Mouse (Mus musculus): ENCODE measurements around the gene Prkcz.

The Prkcz gene

DNA sequence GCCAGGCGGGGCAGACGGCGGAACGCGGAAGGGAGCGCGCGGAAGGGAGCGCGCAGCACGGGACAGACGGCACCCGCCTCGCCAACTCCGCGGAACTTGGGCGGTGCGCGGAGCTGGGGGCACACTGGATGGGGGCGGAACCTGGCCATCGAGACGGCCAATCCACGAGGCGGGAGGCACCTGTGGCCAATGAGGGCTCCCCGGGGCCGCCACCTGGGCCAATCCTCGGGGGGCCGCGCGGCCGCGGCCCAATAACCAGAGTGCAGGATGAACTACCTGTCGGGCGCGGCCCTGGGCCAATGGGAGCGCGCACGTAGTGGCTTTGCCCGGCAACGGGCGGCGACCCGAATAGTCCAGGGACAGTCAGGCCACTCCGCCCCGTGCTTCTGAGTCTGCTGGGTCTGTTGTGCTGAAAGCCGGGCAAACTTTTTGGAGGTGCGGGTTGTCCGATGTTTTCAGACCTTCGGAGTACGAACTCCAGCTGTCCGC, at the start of gene Prkcz:
Gene Prkcz (minus strand): TSS at position 59 of the 489 bp plus-strand sequence.
- DNase-seq = peak; percentile 74

GRCm38 (mm10) chr4:155409058-155409776, 48.1 kb upstream of the Prkcz start, which contains the start of gene Cfap74:
Gene Cfap74, plus strand, starts transcription at chr4:155409190.
- DNase-seq = peak; percentile 58

DNA sequence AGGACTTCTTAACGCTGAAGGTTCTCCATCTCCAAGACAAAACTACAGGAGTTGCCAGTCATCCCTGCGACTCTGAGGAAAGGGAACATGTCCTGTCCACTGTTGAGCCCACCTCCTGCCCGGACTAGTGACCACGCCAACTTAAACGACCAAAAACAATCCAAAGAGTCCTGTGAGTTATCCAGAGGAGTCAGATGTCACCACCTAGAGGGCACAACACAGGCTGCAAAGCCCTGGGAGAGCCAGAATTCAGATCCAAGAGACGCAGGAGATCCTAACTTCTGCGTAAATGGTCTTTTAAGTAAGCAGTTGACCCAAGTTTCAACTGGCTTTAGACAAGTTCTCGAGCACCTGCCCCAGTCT, 47.5 kb upstream of the Prkcz start:
- no peak for DNase-seq

- no peak for DNase-seq
These were observed 41.3 kb upstream of the Prkcz start for GRCm38 (mm10) chr4:155402489-155402888.

- DNase-seq = no peak
These were observed 40.0 kb upstream of the Prkcz start for GRCm38 (mm10) chr4:155401121-155401520.

DNA sequence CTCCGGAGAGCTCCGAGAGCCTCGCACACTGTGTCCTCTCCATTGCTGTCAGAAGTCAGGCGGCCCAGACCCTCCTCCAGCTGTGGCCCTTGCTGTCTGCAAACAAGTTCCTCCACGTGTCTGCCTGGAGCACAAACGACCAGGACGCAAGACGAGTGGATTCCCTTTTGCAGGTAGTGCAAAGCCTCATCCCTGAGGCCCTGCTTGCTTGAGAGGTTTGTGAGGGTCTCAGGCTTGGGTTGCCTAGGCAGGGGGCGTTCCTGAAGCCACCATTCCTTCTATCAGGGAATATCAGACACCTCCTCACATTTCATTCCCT, 37.0 kb upstream of the Prkcz start:
- no peak for DNase-seq

- peak; percentile 43 for DNase-seq
These were observed 36.5 kb upstream of the Prkcz start, which contains the start of gene Gabrd for GRCm38 (mm10) chr4:155397511-155398221. Gene Gabrd, minus strand, starts transcription at chr4:155398112.

DNA sequence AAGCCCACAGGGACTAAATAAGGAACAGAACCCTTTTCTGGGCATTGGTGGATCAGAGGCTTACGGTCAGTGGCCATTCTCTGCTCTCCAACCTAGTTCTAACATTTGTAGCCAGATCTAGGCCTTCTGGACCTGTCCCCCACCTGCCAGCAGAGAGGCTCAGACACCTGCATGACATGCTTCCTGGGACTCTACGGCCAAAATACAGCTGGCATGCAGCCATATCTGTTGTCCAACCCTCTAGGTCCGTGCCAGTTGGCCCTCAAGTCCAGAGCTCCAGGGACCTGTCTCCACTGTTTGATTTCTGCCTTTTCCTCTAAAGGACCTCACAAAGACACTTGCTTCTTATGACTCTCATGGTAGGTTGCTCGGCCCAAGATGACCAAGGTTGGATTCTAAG, 35.6 kb upstream of the Prkcz start:
- DNase-seq = no peak

GRCm38 (mm10) chr4:155395471-155395870, 34.3 kb upstream of the Prkcz start:
- no peak for DNase-seq

- no peak for DNase-seq
These were observed 26.0 kb upstream of the Prkcz start for GRCm38 (mm10) chr4:155387166-155387565.

DNA sequence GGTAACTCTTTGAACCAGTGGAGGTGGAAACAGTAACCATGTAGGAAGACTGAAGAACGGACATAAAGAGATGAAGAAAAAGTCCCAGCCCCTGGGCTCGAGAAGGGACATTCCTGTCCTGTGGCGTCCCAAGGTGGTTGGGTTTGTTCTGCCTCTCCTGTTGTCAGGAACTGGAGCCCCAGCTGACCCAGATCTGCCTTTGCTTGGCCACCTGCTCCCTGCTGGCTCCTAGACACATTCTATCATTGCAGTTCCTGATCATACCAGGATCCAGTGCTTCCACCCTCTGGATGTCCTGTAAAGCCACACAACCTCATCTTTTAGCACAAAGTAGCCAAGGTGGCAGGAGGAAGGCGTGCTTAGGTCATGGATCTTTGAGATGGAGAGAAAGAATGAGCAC, 22.2 kb upstream of the Prkcz start:
- DNase-seq = no peak

DNA sequence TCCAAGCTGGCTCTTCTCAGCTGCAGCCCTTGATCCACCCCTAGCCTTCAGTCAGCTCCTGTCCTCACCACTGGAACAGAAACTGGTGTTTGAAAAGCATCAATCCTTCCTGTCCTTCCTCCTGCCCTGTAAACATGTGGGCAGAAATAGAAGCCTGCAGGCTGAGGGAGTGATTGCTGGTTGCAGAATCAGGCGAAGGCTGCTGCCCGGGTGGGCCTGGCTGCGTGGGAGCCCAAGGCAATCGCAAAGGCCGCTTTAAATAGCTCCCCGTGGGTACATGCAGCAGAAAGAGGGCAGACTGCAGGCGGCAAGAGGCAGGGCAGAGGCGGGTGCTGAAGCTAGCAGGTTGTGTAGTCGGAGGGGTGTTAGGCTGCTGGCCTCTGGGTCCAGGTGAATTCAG, 21.6 kb upstream of the Prkcz start:
- DNase-seq = no peak

DNA sequence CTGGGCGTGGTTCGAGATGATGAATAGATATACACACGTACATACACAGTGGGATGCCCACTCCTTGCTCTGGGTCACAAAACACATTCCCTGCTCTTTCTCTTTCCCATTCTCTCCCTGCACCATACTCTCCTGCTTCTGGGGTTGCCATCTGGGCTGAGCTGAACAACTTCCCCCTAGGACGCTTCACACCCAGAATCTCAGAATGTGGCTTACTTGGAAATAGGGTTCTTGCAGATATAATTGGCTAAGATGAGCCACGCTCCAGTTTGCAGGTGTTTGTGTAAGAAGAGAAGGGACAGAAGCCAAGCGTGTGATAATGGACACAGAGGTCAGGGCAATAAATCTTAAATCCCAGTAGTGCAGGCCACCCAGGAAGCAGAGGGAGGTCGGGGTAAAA, 20.8 kb upstream of the Prkcz start:
- DNase-seq = no peak

DNA sequence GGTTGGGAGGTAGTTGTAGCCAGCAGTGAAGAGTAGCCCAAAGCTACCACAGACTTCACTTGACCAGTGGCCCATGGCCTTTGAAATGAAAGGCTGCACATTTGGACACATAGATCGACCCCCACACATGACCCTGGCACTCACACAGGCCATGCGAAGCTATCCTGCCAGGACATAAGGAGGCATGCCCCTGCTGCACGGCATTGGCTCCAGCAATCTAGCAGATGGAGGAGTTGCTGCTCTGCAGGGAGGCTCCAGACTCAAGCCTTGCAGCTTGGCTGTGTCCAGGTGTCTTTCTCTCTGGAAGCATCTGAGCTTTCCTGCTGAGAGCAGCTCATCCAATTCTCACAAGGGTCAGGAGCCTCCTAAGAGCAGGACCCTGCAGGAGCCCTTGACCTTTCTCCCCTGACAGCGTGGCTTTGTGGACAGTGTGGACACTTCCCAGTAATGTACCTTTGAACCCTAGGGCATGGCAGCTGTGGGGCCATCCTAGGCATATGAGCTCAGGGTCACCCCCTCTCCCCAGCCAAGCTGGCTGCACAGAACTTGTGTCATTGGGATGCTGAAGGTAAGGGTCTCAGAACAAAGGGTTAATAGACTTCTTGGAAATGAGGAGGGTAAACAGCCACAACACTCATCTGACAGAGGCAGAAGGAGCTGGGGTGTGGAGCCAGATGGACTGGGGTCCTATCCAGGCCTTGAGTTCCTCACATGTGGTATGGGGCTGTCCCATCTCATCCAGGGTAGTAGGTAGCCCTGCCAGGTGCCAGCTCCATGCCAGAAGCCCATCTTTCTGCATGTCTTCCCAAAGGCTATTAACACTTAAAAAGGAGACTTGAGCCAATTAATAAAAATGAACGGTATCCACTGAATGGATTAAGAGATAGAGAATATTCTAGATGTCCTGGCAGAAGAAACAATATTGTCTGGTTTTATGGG, 10.9 kb upstream of the Prkcz start:
- no peak for DNase-seq

DNA sequence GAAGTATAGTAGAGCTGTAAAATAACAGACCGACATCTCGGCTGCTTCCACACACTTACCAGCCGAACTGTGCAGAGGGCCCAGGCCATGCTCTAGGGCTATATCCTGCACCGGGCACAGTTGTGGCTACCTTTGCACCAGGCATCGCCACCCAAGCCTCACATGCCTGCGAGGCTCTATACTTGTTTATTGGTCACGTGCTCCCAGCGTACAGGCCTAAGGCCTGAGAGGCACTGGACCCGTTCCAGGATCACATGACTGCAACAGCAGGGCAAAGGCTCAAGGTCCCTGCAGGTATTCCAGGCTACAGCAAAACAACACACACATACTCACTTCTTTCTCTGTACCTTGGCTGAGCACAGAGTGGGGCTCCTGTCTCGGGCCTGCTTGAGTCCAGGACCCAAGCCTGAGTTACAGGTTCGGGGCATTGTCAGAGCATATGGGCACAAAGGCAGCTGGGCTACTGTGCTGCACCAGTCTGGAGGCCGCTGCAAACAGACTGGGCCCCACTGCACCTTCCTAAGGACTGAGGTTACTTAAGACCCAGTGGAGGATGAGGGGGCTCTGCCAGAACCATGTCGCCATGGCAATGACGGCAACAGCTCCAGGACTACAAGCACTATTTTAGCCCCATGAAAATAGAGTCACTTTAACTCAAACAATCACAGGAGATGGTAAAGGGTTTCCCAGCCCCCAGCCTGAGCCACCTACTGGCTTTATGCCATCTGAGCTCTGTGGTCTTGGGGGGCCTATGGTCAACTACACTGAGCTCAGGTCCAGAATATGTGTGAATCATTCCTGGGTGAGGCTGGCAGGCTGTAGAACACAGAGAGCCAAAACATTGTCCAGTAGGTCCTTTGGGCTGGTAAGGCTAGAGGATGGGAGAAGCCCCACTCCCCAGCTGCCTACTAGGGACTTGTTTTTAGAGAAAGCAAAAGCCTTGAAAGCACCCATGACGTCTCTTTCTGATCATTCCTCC, 9.9 kb upstream of the Prkcz start:
- DNase-seq = peak; percentile 32

DNA sequence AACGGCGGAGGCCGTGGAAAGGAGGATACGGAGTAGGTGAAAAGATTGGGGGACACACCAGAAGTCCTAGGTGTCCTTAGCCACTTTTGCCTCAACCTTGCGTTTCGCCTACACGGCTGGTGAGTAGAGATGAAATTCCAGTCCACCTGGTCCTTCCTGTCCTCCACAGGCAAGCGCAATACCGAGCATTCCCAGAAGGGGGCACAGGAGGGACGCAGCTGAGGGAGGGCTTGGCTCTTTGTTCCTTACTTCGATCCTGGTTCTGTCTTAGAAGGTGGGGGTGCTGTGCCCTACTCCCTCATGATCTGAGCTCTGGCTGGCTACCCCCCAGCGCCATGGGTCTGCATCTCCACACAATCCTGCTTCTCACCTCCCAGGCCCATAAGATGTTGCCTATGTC, 7.5 kb upstream of the Prkcz start:
- peak; percentile 55 for DNase-seq

- no peak for DNase-seq
These were observed 6.6 kb upstream of the Prkcz start for GRCm38 (mm10) chr4:155367739-155368138.

DNA sequence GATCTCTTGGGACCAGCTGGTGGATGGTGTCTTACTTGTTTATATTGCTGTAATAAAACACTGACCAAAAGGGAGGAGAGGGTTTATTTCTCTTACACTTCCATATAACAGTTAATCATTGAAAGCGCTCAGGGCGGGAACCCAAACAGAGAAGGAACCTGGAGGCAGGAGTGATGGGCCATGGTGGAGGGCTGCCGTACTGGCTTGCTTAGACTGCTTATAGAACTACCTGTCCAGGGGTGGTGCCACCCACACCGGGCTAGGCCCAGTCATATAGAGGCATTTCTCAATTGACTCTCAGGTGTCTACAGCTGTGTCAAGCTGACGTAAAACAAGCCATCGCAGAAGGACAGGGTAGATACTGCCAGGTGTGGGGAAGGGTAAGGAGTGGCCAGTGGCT, 5.6 kb upstream of the Prkcz start:
- no peak for DNase-seq

DNA sequence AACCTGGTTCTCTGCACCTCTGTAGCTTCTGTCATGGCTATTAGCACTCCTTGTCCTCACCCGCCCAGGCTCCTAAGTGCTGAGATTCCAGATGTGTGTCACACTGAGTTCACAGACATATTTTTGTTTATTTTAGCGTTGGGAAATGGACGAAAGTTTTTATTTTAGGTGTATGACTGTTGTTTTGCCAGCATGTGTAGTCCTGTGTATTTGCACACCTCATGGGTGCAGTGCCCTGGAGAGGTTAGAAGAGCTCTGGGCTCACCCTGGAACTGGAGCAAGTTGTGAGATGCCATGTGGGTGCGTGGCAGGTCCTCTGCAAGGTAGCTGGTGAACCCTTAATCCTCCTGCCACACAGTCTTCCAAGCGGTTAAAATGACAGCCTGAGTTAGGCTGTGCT, 1.3 kb upstream of the Prkcz start:
- no peak for DNase-seq

GRCm38 (mm10) chr4:155360856-155361255, 305 bp downstream of the Prkcz start:
- DNase-seq = no peak

DNA sequence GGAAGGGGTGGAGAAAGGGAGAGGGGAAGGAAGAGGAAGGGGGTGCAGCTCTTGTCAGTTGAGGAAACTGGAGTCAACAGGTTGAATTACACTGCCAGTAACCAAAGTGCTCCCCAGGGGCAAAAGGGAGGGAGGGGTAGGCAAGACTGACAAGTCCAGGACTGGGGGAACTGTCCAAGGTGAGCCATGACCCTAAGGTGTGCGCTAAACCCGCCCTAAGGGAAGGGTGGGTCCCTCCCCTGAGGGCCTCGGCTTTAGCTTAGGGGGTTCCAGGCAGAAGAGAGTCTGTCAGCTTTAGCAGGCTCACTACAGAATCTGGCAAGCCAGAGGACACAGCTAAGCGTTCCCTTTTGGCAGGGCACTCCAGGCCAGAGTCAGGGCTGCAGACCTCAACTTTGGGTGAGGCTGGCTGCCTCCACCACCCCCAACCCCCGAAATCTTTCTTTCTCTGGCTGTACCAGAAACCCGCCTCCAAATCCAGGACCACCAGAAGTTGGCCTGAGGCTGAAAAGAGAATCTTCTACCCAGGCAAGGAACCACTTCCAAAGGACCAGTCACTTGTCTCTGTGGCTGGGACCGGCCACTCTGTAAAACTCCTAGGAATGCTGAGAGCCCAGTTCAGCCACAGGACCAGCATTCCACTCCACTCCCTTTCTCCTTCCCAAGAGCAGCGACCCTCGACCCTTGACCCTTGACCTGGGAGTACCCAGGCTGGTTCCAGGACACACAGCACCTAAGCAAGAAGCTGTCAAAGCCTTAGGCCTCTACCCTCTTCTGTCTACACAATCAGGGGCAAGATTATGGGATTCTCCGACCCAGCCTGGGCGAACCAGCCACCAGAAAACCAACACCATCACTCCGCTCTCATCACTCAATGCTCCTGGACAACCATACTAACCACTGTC, 1.3 kb downstream of the Prkcz start:
- DNase-seq = no peak
